Mouse (Mus musculus) testis, adult 2 months (tissue): Measurements from ENCODE around the gene Sfmbt1.

Source experiments
- CTCF ChIP-seq: fragments of 200-500 bp; IDR thresholded peaks from 2 replicates; pipeline ENCODE4 v1.5.1; 2012; ENCODE audit warnings: low read depth, mild to moderate bottlenecking, inconsistent platforms, low read length, moderate library complexity; ENCODE audit not compliant: control insufficient read depth, insufficient read depth, insufficient replicate concordance
- POLR2A ChIP-seq: fragments of 200-500 bp; IDR thresholded peaks from 2 replicates; pipeline ENCODE4 v1.6.1; 2012; ENCODE audit warnings: low read depth, mild to moderate bottlenecking, inconsistent platforms, low read length, moderate library complexity; ENCODE audit not compliant: control insufficient read depth

DNA sequence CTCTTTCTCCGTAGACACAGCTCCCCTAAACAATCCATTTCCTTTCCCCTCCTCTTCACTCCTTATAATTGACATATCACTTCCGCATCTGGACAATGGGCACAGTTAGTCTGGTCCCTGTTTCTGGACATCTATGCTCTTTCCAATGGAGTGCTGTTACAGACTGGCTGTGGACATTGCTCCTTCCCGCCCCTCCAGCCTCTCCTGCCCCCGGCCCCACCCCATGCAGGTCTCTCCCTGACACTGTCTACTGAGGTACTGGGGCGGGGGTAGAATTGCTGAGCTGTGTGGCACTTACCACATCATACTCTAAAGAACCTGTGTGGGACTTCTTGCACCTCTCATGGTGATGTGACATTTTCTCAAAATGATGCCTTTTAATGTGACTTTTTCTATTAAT lies 11.6 kb upstream of the Sfmbt1 start:
- no peak for TF ChIP-seq CTCF
- TF ChIP-seq POLR2A: no peak
